Mouse (Mus musculus) regulatory T cell (primary cell): ENCODE results near the gene Clasrp.
"Not testable (repeated sequence)": the region's sequence is repeated elsewhere in the genome, so short reads cannot be mapped to it uniquely, and the experiment has no call there.

Source experiments
- in situ Hi-C: fragments of 300-600 bp; cut with MboI, MseI; formaldehyde crosslinking; loops from one replicate; pipeline ENCODE4 v1.15.1; 2025; ENCODE audit warnings: high pct_unique_total_duplicates

Gene Clasrp

DNA sequence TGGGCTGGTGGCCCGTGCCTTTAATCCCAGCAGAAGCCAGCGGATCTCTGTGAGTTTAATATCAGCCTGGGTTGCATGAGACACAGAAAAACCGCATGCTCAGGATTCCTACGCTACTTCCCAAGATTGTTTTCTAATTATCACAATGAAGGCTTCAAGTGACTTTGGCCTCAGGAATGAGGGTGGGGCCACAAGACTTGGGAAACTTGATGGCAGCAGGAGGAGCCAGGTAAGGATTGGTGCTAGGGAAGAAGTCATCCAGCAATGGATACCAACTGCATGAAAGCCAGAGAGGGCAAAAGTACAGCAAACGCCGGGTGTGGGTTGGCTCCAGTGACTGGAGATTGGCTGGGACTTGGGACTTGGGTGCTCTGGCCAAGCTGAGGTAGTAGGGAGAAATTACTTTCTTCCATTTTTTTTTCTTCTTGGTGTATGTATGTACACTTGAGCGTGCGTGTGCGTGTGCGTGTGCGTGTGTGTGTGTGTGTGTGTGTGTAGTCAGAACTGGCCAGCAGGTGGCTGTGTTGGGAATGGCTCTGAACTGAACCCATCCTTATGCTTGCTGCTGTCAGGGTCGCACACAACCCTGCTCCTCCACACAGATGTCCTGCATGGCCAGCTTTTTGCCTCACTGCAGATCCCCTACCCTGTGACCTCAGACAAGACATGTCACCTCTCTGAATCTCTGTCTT is 5.5 kb upstream of the Clasrp start:
- in situ Hi-C loops, result no loop called here

DNA sequence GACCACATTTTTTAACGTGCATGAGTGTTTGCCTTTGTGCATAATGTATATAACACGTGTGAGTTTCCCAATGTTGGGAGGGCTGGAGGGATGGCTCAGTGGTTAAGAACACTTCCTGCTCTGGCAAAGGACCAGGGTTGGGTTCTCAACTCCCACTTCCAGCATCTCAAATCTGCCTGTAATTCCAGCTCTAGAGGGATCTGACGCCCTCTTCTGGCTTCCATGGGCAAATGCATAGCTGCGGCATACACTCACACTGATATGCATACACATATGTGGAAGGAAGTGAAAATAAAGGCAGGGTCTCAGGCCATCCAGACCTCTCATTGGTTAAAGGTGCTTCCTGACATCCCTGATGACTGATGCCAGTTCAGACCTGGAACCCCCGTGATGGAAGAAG is 3.0 kb upstream of the Clasrp start:
- in situ Hi-C loops, result no loop called here

GRCm38 (mm10) chr7:19604606-19605214 is 424 bp upstream of the Clasrp start:
- in situ Hi-C loops, result not testable (repeated sequence)

GRCm38 (mm10) chr7:19603055-19603454 is 1.2 kb downstream of the Clasrp start:
- in situ Hi-C loops, result no loop called here

- in situ Hi-C loops, result no loop called here
Observed at GRCm38 (mm10) chr7:19600562-19600961, 3.7 kb downstream of the Clasrp start.

DNA sequence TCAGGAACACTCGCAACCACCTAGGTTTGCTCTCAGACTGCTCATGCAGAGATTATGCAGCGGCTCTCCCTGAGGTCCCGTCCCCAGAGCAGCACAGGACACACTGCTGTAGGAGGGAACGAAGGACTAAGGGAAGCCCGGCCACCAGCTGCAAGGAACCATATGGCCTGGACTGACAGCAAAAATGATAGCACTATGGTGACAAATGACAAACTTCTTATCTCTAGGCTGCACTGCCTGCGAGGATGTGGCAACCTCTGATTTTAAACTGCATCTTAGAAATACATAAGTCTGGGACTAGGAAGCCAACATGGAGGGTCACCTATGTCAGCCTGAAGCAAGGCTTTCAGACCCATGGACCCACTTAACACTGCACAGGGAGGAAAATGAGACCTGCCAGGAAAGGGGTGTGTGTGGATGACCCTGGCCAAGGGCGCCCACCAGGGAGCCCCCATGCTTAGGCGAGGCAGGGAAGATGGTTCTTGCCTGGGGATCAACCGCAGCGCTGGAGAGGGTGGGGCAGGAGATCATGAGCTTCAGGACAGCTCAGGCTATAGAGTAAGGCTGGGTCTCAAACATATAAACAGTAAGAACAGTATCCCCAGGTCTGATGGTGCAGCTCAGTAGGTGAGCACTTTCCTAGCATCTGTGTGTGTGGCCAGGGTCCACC is 11.1 kb downstream of the Clasrp start:
- in situ Hi-C loops, result no loop called here

GRCm38 (mm10) chr7:19589917-19590316 is 14.4 kb downstream of the Clasrp start:
- in situ Hi-C loops, result no loop called here

DNA sequence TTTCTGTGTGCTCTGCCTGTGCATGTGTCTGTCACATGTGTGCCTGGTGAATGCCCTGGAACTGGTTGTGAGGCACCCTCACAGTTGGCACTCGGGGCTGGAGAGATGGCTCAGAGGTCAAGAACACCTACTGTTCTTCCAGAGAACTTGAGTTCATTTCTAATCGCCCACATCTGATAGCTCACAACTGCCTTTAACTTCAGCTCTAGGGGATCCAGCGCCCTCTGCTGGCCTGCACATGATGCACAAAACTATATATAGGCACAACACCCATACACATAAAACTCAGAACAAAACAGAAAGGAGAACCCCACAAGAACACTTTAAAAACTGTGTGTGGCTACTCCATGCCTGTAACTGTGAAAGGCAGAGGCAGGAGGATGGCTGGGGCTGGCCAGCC is 15.1 kb downstream of the Clasrp start:
- in situ Hi-C loops, result no loop called here

- in situ Hi-C loops, result no loop called here
Observed at GRCm38 (mm10) chr7:19586269-19586668, 18.0 kb downstream of the Clasrp start.

GRCm38 (mm10) chr7:19580634-19581033 is 23.7 kb downstream of the Clasrp start:
- in situ Hi-C loops, result no loop called here

DNA sequence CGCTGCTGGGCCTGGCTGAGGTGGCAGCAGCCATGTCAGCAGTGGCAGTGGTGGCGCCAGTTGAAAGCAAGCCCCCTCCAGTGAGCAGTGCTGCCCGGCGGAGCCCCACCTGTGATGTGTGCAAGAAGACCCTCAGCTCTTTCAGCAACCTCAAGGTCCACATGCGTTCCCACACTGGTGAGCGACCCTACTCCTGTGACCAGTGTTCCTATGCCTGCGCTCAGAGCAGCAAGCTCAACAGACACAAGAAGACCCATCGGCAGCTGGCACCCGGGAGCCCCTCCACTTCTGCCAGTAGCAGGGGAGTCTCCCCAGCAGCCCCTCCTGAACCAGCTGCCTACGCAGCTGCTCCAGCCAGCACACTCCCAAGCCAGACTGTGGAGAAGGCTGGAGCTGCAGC is 24.5 kb downstream of the Clasrp start:
- in situ Hi-C loops, result no loop called here

- in situ Hi-C loops, result no loop called here
Observed at GRCm38 (mm10) chr7:19578436-19578835, 25.9 kb downstream of the Clasrp start.

- in situ Hi-C loops, result no loop called here
Observed at GRCm38 (mm10) chr7:19577877-19578414, 26.3 kb downstream of the Clasrp start.

GRCm38 (mm10) chr7:19577141-19577852 is 27.0 kb downstream of the Clasrp start, which contains the start of the genes Zfp296 and Gemin7:
Gene Zfp296 (plus strand): TSS chr7:19577287.
Gene Gemin7 (minus strand): TSS chr7:19577595.
- in situ Hi-C loops, result no loop called here

GRCm38 (mm10) chr7:19575559-19575958 is 28.7 kb downstream of the Clasrp start:
- in situ Hi-C loops, result no loop called here

GRCm38 (mm10) chr7:19573776-19574140 is 30.5 kb downstream of the Clasrp start:
- in situ Hi-C loops, result no loop called here

DNA sequence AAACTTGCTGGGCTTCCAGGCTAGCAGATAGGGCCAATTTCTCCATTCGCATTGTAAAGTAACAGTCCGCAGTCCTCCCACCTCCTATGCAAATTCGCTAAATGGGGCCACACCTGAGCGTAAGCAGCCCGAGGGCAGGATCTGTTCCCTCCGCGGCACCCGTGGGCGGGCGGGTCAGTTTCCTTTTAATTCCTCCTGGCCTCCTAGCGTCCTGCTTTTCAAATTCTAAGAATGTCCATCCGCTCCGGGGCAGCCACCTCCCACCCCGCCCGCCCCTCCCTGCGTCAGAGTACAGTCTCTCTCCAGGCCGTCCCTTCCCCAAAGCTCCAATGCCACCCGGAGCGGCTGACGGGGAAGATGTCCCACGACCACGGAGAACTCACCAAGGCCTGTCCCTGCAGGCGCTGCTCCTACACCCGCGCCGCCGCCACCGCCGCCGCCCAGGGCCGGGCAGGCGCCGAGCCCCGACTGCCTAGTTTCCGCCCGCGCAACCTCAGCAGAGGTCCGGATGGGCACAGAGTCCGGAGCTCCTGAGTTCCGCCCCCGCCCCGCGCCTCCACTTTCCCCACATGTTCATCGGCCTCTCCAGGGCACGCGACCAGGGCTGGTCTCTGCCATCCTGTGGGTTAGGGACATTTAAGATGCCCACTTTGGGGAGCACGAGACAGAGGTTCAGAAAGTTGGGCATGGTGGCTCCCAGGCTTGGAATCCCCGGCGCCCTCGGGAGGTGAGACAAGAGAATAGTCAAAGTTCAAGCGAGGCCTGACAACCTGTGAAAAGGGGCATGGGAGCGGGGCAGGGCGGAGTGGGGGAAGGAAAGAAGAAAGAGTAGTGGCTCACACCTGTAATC is 31.1 kb downstream of the Clasrp start:
- in situ Hi-C loops, result no loop called here

- in situ Hi-C loops, result no loop called here
Observed at GRCm38 (mm10) chr7:19569647-19570046, 34.6 kb downstream of the Clasrp start.

- in situ Hi-C loops, result no loop called here
Observed at GRCm38 (mm10) chr7:19567426-19567825, 36.9 kb downstream of the Clasrp start.

DNA sequence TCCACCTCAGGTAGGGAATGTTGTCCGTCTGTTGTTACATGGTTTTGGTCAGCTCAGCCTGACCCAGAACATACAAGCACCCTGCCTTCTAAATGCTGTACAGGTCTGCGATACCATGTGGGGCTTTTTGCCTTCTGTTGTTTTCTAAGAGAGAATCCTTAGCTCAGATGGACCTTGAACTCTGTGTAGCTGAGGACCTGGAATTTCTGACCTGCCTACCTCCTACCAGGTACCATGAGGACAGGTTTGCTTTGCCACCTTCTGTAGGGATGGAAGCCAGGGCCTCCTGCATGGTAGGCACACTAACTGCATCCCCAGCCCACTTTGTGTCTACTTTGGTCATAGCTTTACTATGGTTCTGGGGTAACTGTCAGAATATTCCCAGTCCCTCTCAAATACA is 38.5 kb downstream of the Clasrp start:
- in situ Hi-C loops, result no loop called here

- in situ Hi-C loops, result no loop called here
Observed at GRCm38 (mm10) chr7:19564455-19564854, 39.8 kb downstream of the Clasrp start.
